In genomic region chr4:100209106-100209505, GRCm38 (mm10) we compare ENCODE assay signal across 25 mouse cellular contexts.
"Had no signal": no experiment of that assay in that cellular context is flagged by ENCODE, and none has a peak within 500 bp of the region (broad histone marks: within the 10 kb centered on the region; RNA-seq: fewer than 3 reads in every experiment).

No protein-coding gene starts in this region.

- ATAC-seq: liver, embryonic 12.5 days; midbrain, embryonic 15.5 days had no signal

- H3K9ac ChIP-seq: kidney, embryonic 15.5 days; limb, embryonic 13.5 days; liver, embryonic 12.5 days; liver, embryonic 15.5 days; lung, embryonic 15.5 days; midbrain, embryonic 12.5 days; midbrain, embryonic 15.5 days; neural tube, embryonic 13.5 days had no signal

- H3K36me3 ChIP-seq: kidney, embryonic 15.5 days; limb, embryonic 10.5 days; limb, embryonic 13.5 days; liver, embryonic 12.5 days; liver, embryonic 15.5 days; lung, embryonic 15.5 days; midbrain, embryonic 12.5 days; midbrain, embryonic 15.5 days; neural tube, embryonic 13.5 days had no signal

- DNase-seq: kidney, adult 8-10 months; kidney, postnatal 10 days; kidney, postnatal 36 days; layer of hippocampus, adult 9-11 months; liver; lung, adult 18-20 months; lung, postnatal 10 days; lung, postnatal 4 days; right cerebral cortex, adult 18-20 months; right cerebral cortex, postnatal 14 days; right cerebral cortex, postnatal 4 days; thymus, adult 2 months; thymus, postnatal 14 days; thymus, postnatal 4 days had no signal

- H3K4me1 ChIP-seq: liver, embryonic 12.5 days; liver, embryonic 15.5 days; midbrain, embryonic 12.5 days; midbrain, embryonic 15.5 days; neural tube, embryonic 13.5 days had no signal

- H3K27me3 ChIP-seq: kidney, embryonic 15.5 days; liver, embryonic 12.5 days; liver, embryonic 15.5 days; lung, embryonic 15.5 days; midbrain, embryonic 12.5 days; midbrain, embryonic 15.5 days; neural tube, embryonic 13.5 days had no signal

- H3K27ac ChIP-seq: kidney, embryonic 15.5 days; limb, embryonic 10.5 days; limb, embryonic 13.5 days; liver, embryonic 12.5 days; liver, embryonic 15.5 days; lung, embryonic 15.5 days; midbrain, embryonic 12.5 days; midbrain, embryonic 15.5 days; neural tube, embryonic 13.5 days; stomach, postnatal 0 days had no signal

- H3K4me2 ChIP-seq: kidney, embryonic 15.5 days; limb, embryonic 13.5 days; liver, embryonic 12.5 days; liver, embryonic 15.5 days; lung, embryonic 15.5 days; midbrain, embryonic 12.5 days; midbrain, embryonic 15.5 days; neural tube, embryonic 13.5 days had no signal

- H3K9me3 ChIP-seq: kidney, embryonic 15.5 days; limb, embryonic 10.5 days; limb, embryonic 13.5 days; liver, embryonic 12.5 days; liver, embryonic 15.5 days; lung, embryonic 15.5 days; midbrain, embryonic 12.5 days; midbrain, embryonic 15.5 days; neural tube, embryonic 13.5 days had no signal

- H3K4me3 ChIP-seq: kidney, embryonic 15.5 days; limb, embryonic 10.5 days; limb, embryonic 13.5 days; liver, embryonic 12.5 days; liver, embryonic 15.5 days; lung, embryonic 15.5 days; midbrain, embryonic 12.5 days; midbrain, embryonic 15.5 days; myocyte; neural tube, embryonic 13.5 days had no signal
